Mouse (Mus musculus) embryonic facial prominence, embryonic 14.5 days (tissue): Measurements from ENCODE around the gene Cpeb2. TPM values are rescaled to one million over a fixed set of nuclear protein-coding genes. Genes with fewer than 3 reads are reported as not detected.

Source experiments
- ATAC-seq: fragments of 200-750 bp; cut with Nextera tagmentation; 2 replicates; pipeline ENCODE4 v1.8.0; 2017; ENCODE audit warnings: low read depth, moderate number of reproducible peaks, moderate TSS enrichment
- DNase-seq: peaks from one replicate; pipeline ENCODE4 v3.0.0-alpha.2; 2015; ENCODE audit warnings: low spot score
- H3K27ac ChIP-seq: fragments of 300-500 bp; sonication (generic); replicated peaks from 2 replicates; pipeline ENCODE4 v1.5.1; 2014; ENCODE audit warnings: low read depth, mild to moderate bottlenecking, low read length, moderate library complexity
- H3K27me3 ChIP-seq: fragments of 300-500 bp; sonication (generic); replicated peaks from 2 replicates; pipeline ENCODE4 v1.6.1; 2014; ENCODE audit warnings: low read length; ENCODE audit not compliant: control insufficient read depth, insufficient read depth
- H3K36me3 ChIP-seq: fragments of 300-500 bp; sonication (generic); 2 replicates; pipeline ENCODE4 v1.6.1; 2014; ENCODE audit warnings: low read length, mixed read lengths; ENCODE audit not compliant: control insufficient read depth, insufficient read depth
- H3K4me1 ChIP-seq: fragments of 300-500 bp; sonication (generic); 2 replicates; pipeline ENCODE4 v1.6.1; 2014; ENCODE audit warnings: antibody characterized with exemption, low read length; ENCODE audit not compliant: control insufficient read depth, insufficient read depth
- H3K4me2 ChIP-seq: fragments of 300-500 bp; sonication (generic); 2 replicates; pipeline ENCODE4 v1.6.1; 2014; ENCODE audit warnings: low read depth, mild to moderate bottlenecking, low read length, moderate library complexity, mixed read lengths
- H3K4me3 ChIP-seq: fragments of 300-500 bp; sonication (generic); 2 replicates; pipeline ENCODE4 v1.5.1; 2014; ENCODE audit warnings: low read depth, mild to moderate bottlenecking, low read length
- H3K9ac ChIP-seq: fragments of 300-500 bp; sonication (generic); 2 replicates; pipeline ENCODE4 v1.6.1; 2014; ENCODE audit warnings: low read depth, mild to moderate bottlenecking, low read length, moderate library complexity, mixed read lengths
- H3K9me3 ChIP-seq: fragments of 300-500 bp; sonication (generic); 2 replicates; pipeline ENCODE4 v1.6.1; 2016; ENCODE audit warnings: low read length; ENCODE audit not compliant: control insufficient read depth
- WGBS: fragments of 180-500 bp; shearing (Covaris S2); extraction: QIAGEN DNeasy Blood & Tissue Kit; methylation state at CpG from one replicate; pipeline ENCODE4 v1.1.7; 2014; 5-methylcytosine and 5-hydroxymethylcytosine counted together
- polyA plus RNA-seq: library from polyadenylated mRNA; unstranded; fragments of >200 nt; fragmentation: Nextera tagmentation; extraction: Ambion mirVana; gene quantifications from 2 replicates; pipeline ENCODE4 v1.2.1, GENCODE M21; 2014

Cpeb2 gene
- polyA plus RNA-seq, 1 experiment from 2014 or later: 3.9 TPM

DNA sequence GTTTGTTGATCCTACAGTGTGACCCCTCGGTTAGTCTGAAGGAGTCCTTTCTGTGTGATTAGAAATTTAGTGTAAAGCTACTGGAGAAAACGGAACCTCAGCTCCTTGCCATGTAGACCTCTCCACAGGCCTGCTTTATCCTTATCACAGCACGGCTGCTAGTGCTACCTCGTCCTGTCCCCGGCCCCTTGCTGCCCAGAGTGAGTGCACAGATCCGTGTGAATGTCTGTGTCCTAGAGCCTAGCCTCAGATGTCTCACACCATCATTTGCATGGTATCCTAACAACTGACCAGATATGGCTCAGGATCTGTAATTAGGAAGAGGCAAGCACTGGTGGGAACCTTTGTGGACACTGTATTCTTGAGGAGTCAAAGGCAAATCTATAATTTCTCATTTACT lies 14.0 kb downstream of the Cpeb2 start:
- Histone ChIP-seq H3K4me2 (no peak overlapping the region), H3K27me3 (no peaks in the 10 kb centered on the region), H3K4me1 (no peaks in the 10 kb centered on the region), H3K27ac (no peak overlapping the region), H3K9me3 (no peaks in the 10 kb centered on the region), H3K9ac (no peak overlapping the region), H3K36me3 (no peaks in the 10 kb centered on the region; the same call in 1 of the 2 replicates), H3K4me3 (no peak overlapping the region)
- ATAC-seq (no peak), DNase-seq (no peak)
- 77% methylated on average over 6 of the region's 6 CpGs for WGBS

DNA sequence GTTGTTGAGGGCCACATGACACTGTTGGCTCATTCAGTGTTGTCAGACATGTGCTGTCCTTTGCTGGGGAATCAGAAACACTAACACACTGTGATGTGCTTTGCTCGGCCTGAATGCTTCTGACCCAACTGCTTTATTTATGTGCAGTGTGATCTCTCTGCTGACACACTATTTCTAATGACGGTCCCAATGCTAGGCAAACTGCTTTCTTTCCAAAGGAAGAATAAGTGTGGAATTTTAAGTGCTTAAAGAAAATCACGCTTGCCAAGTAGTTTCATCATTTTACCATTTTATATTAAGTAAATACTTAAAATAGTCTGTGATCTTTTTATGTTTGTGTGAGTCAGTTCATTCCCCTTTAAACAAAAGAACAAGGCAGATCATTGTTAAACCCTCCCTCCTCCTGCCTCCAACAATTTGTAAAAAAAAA lies 15.0 kb downstream of the Cpeb2 start:
- 43% methylated on average over 3 of the region's 3 CpGs for WGBS
- Histone ChIP-seq H3K9ac (no peak overlapping the region), H3K27ac (no peak overlapping the region), H3K4me3 (no peak overlapping the region), H3K36me3 (no peaks in the 10 kb centered on the region; the same call in 1 of the 2 replicates), H3K27me3 (no peaks in the 10 kb centered on the region), H3K9me3 (no peaks in the 10 kb centered on the region), H3K4me1 (no peaks in the 10 kb centered on the region), H3K4me2 (no peak overlapping the region)
- no peak for ATAC-seq
- no peak for DNase-seq

DNA sequence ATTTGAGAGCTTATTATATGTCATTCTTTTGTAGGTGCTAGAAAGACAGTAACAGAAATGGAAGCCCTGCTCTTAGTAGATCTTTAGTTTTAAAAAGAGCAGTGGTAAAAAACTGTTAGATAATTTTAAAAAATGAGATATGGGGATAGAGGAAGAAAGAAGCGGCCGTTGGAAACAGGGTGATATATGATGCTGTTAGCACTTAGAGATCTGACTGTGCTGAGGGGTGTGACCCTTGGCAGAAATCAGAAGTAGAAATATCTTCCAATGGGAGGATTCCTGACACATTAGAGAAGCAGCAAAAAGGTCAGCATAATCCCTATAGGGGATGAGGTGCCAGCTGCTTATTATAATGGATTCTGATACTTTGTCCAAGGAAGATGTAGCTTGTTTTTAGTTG lies 24.5 kb downstream of the Cpeb2 start:
- ATAC-seq: no peak
- 75% methylated on average over 2 of the region's 2 CpGs for WGBS

DNA sequence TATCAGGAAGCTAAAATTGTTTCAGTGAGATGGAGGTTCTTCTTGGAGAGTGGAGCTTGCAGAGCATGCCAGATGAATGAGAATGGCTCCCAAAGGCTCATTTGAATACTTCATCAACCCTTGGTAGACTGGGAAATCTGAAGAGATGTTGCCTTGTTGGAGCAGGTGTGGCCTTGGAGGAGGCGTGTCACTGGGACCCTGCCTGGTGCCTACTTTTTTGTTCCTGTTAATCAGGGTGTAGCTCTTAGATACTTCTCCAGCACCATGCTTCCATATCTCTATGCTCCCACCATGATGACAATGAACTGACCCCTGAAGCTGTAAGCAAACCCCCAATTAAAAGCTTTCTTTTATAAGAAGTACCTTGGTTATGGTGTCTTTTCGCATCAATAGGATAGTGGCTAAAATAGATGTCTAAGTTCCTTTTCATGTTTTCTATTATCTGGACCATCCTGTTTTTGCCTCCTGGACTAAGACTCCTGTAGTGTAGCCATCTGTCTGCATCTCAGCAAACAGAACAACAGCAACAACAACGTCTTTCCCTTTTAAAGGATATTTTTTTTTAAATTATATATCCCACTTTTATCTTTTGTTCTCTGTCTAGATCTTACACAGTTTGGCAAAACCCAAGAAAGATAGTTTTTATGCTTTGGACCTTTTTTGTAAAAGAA lies 25.6 kb downstream of the Cpeb2 start:
- Histone ChIP-seq H3K4me3 (no peak overlapping the region), H3K9ac (no peak overlapping the region), H3K4me1 (no peaks in the 10 kb centered on the region), H3K9me3 (no peaks in the 10 kb centered on the region), H3K27me3 (no peaks in the 10 kb centered on the region), H3K36me3 (no peaks in the 10 kb centered on the region), H3K4me2 (no peak overlapping the region), H3K27ac (no peak overlapping the region)
- WGBS: 96% methylated on average over 3 of the region's 3 CpGs
- no peak for ATAC-seq
- no peak for DNase-seq

More for the DNA sequence above, 24.5 kb downstream of the Cpeb2 start:
- Histone ChIP-seq H3K36me3 (no peaks in the 10 kb centered on the region), H3K27ac (no peak overlapping the region), H3K4me2 (no peak overlapping the region), H3K27me3 (no peaks in the 10 kb centered on the region), H3K4me1 (no peaks in the 10 kb centered on the region), H3K4me3 (no peak overlapping the region), H3K9me3 (no peaks in the 10 kb centered on the region), H3K9ac (no peak overlapping the region)
- no peak for DNase-seq

DNA sequence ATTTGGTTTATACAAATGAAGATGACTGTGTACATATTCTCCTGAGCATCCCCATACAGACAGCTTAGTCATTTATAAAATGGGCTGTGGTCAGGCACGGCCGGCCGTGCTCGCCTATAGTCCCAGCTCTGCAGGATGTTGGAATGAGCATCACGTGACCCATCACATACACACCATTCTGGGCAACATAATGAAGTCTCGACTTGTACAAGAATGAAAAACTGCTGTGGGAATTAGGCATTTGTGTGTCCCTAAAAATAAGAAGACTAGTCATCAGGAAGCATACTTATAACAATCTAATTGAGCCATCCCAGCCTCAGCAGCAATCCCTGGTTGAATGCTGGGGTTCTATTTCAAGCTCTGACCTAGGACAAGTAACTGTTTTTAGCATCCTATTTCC lies 28.8 kb downstream of the Cpeb2 start:
- no peak overlapping the region for H3K27ac ChIP-seq
- ATAC-seq (no peak), DNase-seq (no peak)
- H3K9ac ChIP-seq: no peak overlapping the region
- no peak overlapping the region for H3K4me3 ChIP-seq
- no peak overlapping the region for H3K4me2 ChIP-seq
- 74% methylated on average over 6 of the region's 6 CpGs for WGBS
- no peaks in the 10 kb centered on the region for H3K27me3 ChIP-seq
- H3K36me3 ChIP-seq: no peaks in the 10 kb centered on the region
- no peaks in the 10 kb centered on the region for H3K4me1 ChIP-seq
- H3K9me3 ChIP-seq: no peaks in the 10 kb centered on the region

DNA sequence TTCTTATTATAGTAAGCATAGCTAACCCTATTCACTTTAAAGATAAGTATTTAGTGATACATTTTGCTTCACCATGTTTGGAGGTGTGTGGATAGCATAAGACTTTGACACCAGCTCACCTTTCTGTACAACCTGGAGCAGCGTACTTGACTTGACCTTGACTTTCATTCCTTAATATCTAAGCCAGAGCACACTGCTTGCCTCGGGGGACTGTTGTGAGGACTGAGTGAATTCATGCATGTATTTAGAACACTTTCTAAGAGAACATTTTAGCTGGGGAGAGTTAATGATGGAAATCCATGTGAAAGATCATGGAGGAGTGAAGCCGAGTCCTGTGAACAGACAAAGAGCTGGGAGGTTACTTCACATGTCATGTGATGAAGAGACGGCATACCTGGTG lies 31.0 kb downstream of the Cpeb2 start:
- ATAC-seq (no peak), DNase-seq (no peak)
- Histone ChIP-seq H3K4me2 (no peak overlapping the region), H3K27ac (no peak overlapping the region), H3K9ac (no peak overlapping the region), H3K36me3 (no peaks in the 10 kb centered on the region), H3K27me3 (no peaks in the 10 kb centered on the region), H3K4me3 (no peak overlapping the region), H3K9me3 (no peaks in the 10 kb centered on the region), H3K4me1 (no peaks in the 10 kb centered on the region)
- 84% methylated on average over 4 of the region's 4 CpGs for WGBS

DNA sequence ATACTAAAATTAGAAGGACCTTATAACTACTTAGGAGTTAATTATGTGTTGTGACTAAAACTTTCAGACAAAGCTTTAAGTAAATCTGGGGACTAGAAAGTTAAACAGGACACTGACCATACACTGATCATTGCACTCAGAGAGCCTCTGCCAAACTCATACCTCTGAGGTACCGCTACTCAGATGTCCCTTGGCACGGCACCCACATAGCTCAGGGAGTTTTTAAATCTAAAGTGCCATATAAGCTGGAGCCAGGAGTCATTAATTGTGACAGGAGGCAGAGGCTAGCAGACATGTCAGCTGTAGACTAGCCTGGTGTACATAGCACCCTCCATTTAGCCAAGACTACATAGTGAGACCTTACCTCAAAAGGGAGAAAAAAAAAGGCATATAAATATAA lies 31.7 kb downstream of the Cpeb2 start:
- no peak overlapping the region for H3K4me2 ChIP-seq
- no peak overlapping the region for H3K9ac ChIP-seq
- no peaks in the 10 kb centered on the region for H3K36me3 ChIP-seq
- H3K27me3 ChIP-seq: no peaks in the 10 kb centered on the region
- no peaks in the 10 kb centered on the region for H3K9me3 ChIP-seq
- H3K4me1 ChIP-seq: no peaks in the 10 kb centered on the region
- no peak overlapping the region for H3K27ac ChIP-seq
- ATAC-seq: no peak
- H3K4me3 ChIP-seq: no peak overlapping the region
- no peak for DNase-seq
- 82% methylated on average over 2 of the region's 2 CpGs for WGBS

DNA sequence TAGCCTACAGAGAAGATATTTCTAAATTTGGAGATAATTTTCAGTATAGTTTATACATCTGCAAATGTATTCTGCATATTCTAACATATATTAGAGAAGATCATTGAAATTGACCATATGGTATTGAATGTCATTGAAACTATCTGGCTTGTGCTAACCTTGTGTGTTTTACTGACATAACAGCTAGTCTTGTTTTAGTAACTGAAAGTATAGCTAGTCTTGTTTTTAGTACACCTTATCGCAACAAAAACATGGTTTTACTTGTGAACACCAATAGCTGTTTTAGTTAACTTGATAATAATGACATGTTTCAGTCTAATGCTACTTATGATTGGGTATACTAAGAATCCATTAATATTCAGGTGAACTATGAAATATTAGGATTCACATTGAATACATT lies 45.0 kb downstream of the Cpeb2 start:
- DNase-seq (no peak), ATAC-seq (no peak)
- Histone ChIP-seq H3K27ac (no peak overlapping the region), H3K36me3 (peaks cover 5% of the 10 kb centered on the region; the same call in 1 of the 2 replicates), H3K4me1 (no peaks in the 10 kb centered on the region), H3K9me3 (no peaks in the 10 kb centered on the region), H3K4me3 (no peak overlapping the region), H3K4me2 (no peak overlapping the region), H3K27me3 (no peaks in the 10 kb centered on the region), H3K9ac (no peak overlapping the region)
- 92% methylated on average over 1 of the region's 1 CpGs for WGBS

DNA sequence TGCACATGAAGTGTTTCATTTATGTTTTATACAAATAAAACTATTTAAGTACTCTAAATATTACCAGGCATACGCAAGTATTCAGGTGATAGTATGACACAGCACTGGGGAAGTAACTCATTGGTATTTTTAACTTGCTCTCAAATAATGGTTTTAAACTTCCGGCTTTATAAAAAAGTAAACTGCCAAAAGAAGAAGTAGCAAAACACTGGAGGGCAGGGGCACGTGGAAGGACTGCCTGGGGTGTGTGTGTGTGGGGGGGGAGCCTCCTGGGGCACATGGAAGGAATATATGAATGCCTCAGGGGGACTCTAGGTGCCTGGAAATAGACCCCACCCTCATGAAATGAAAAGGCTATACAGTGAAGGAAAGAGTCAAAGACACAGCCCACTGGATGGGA lies 46.8 kb downstream of the Cpeb2 start:
- ATAC-seq: no peak
- no peak overlapping the region for H3K9ac ChIP-seq
- H3K36me3 ChIP-seq: peaks cover 5% of the 10 kb centered on the region; the same call in 1 of the 2 replicates
- no peaks in the 10 kb centered on the region for H3K4me1 ChIP-seq
- no peak overlapping the region for H3K4me3 ChIP-seq
- no peak overlapping the region for H3K27ac ChIP-seq
- no peak for DNase-seq
- H3K4me2 ChIP-seq: no peak overlapping the region
- no peaks in the 10 kb centered on the region for H3K9me3 ChIP-seq
- WGBS: 77% methylated on average over 3 of the region's 3 CpGs
- no peaks in the 10 kb centered on the region for H3K27me3 ChIP-seq
